11 mouse cellular contexts compared by ENCODE assay signal in genomic region chr10:88330695-88331094, GRCm38 (mm10). TPM values are rescaled to one million over a fixed set of nuclear protein-coding genes. Genes with fewer than 3 reads are reported as not detected.
DNase-seq lines count a peak whose midpoint lies in the region; ATAC-seq and TF ChIP-seq lines count a peak whose summit lies in the region.
"Had no signal": no experiment of that assay in that cellular context is flagged by ENCODE, and none has a peak within 500 bp of the region (broad histone marks: within the 10 kb centered on the region; RNA-seq: fewer than 3 reads in every experiment).

No protein-coding gene starts in this region.

- ATAC-seq in hematopoietic stem cell, adult 5-6 weeks (replicated peaks in 1 of 2; ENCODE audit: insufficient read depth in 1 of 2, low FRiP score in 2 of 2, low TSS enrichment in 1 of 2, low read depth in 1 of 2, poor library complexity in 2 of 2, severe bottlenecking in 2 of 2), result peak; percentile 38 to 43; a peak in 2 of 4 replicates

- H3K4me1 ChIP-seq in kidney, adult 2 months (ENCODE audit: control insufficient read depth, insufficient read depth, low read length), result no peaks in the 10 kb centered on the region

- no peak for TF ChIP-seq POLR2A in kidney, adult 2 months (IDR thresholded peaks at IDR 0.05; ENCODE audit: low read depth, low read length)

- H3K27ac ChIP-seq in kidney, adult 2 months (ENCODE audit: insufficient read depth, low read depth, low read length), result no peak overlapping the region
- H3K27ac ChIP-seq: hindbrain, embryonic 15.5 days had no signal

- TF ChIP-seq CTCF in kidney, adult 2 months (conservative IDR thresholded peaks at IDR 0.05; ENCODE audit: insufficient read depth, insufficient read length, low read depth, low read length), result no peak

- H3K27me3 ChIP-seq in kidney, adult 2 months (replicated peaks; ENCODE audit: control insufficient read depth, insufficient read depth, low read length), result no peaks in the 10 kb centered on the region
- H3K27me3 ChIP-seq: hindbrain, embryonic 15.5 days had no signal

- H3K4me3 ChIP-seq in kidney, adult 2 months (ENCODE audit: insufficient read depth, low read depth, low read length), result no peak overlapping the region
- H3K4me3 ChIP-seq: erythroblast, embryonic 14.5 days; hindbrain, embryonic 15.5 days had no signal

- 16% methylated on average over 5 of the region's 5 CpGs for WGBS in kidney, adult 2 months

- peak; percentile 41 for DNase-seq in kidney, adult 2 months
- no peak for DNase-seq in kidney, adult 11 months
- DNase-seq in 3T3-L1 (ENCODE audit: low read depth, low spot score), result peak; percentile 27
- peak; percentile 43 for DNase-seq in A20 (ENCODE audit: low read depth, low spot score)
- no peak for DNase-seq in thymus, postnatal 25 days
- DNase-seq in layer of hippocampus, adult 9-11 months, result no peak
- DNase-seq: adrenal gland, adult 2 months; right cerebral cortex, postnatal 14 days had no signal

- no peaks in the 10 kb centered on the region for H3K36me3 ChIP-seq in kidney, adult 2 months (ENCODE audit: control insufficient read depth, insufficient read depth, low read length)
- H3K36me3 ChIP-seq: hindbrain, embryonic 15.5 days had no signal

RNA-seq across cellular contexts. Expression of gene Dram1, which starts 48.2 kb away (rescaled TPM):
- polyA plus RNA-seq in kidney, adult 2 months (2012; rRNA removed), result 16.4 and 18.5 TPM in 2 replicates
- total RNA-seq in hematopoietic stem cell, adult 5-6 weeks (2017), result 1.5 and 7.1 TPM in 2 replicates
- polyA plus RNA-seq: erythroblast, embryonic 14.5 days had no signal

RNA-seq across cellular contexts. Expression of gene Gnptab, which starts 48.2 kb away (rescaled TPM):
- polyA plus RNA-seq in kidney, adult 2 months (2012; rRNA removed), result 12.6 and 12.8 TPM in 2 replicates
- 55.6 and 65.2 TPM in 2 replicates for total RNA-seq in hematopoietic stem cell, adult 5-6 weeks (2017)

Comparison
In these comparisons a context has a peak if more than half of its experiments do, and no peak if none do; other contexts are left out.
1. DNase-seq: peak in kidney, adult 2 months (single experiment), 3T3-L1 (single experiment) and A20 (single experiment); none in kidney, adult 11 months (single experiment), thymus, postnatal 25 days (single experiment) and layer of hippocampus, adult 9-11 months (single experiment).